Mouse (Mus musculus): Measurements from ENCODE around the gene Rgs10. TPM values are rescaled to one million over a fixed set of nuclear protein-coding genes. Genes with fewer than 3 reads are reported as not detected.

The Rgs10 gene
- total RNA-seq, 1 experiment from 2014 or later, result 27.0 TPM

DNA sequence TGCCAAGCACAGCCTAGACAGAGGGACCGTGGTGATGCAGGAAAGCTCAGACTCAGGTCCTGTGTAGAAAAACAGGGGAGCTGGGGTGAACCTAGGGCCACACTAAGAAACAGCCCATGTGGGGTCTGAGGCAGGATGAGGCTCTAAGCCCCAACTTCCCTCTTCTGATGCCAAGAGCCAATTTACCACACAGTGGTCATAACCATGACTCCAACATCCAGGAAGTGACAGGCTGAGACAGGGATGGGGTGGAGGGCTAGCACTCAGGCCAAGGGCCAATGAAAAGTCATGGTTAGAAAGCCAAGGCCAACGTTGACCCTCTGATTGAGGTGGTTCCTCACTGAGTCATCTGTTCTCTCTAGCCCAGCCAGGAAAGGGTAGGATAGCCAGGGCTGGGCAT lies 37.6 kb downstream of the Rgs10 start:
- no peak for ATAC-seq (ENCODE audit: extremely low read depth, insufficient number of reproducible peaks, low FRiP score, poor library complexity, severe bottlenecking)

DNA sequence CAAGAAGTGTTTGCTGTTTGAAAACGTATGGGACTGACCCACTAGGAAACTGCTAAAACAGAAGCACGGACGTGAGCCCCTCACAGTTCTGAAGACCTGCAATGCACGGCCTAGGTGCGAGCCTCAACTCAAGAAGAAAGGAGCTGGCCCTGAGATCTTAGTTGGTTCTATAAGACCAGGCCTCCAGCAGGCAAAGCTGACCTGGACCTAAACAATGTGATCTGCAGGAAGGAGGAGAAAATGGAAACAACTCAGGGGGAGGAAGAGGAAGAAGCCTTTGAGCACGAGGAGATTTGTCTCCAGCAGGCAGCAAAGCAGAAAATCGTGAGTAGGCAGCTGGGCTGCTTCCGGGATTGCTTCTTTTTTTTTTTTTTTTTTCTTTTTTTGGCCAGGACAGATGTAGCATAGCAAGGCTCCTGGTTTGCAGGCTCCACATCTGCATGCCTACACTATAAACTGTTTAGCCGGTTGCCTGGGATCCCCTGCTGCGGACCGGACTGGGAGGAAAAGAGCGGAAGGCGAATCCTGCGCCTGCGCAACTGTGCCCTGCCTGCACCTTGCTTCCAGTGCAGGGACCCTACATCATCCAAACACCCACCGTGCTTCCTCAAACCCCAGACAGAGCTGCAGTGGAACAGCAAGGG lies 39.3 kb downstream of the Rgs10 start:
- no peak for ATAC-seq (ENCODE audit: extremely low read depth, insufficient number of reproducible peaks, low FRiP score, poor library complexity, severe bottlenecking)

DNA sequence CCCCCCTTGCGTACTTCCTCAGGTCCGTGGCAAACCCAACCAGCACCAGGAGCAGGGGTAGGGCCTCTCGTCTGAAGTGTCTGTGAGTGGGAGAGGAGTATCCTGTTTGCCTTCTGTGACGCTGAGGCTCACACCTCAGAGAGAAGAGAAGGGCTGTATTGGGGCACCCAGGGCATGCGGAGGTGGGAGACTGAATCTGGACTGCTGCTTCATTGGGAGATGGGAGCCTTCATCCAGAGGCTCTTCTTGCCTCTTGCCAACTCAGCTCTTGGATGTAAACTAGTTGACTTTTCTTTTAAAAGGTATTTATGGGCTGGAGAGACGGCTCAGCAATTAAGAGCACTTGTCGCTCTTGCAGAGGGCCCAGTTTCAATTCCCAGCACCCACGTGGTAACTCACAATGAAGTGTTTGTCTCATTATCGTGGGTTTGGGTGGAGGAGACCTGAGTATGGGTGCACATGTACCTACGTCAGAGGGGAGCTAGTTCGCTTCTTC lies 42.3 kb downstream of the Rgs10 start:
- ATAC-seq (ENCODE audit: extremely low read depth, insufficient number of reproducible peaks, low FRiP score, poor library complexity, severe bottlenecking), result no peak

DNA sequence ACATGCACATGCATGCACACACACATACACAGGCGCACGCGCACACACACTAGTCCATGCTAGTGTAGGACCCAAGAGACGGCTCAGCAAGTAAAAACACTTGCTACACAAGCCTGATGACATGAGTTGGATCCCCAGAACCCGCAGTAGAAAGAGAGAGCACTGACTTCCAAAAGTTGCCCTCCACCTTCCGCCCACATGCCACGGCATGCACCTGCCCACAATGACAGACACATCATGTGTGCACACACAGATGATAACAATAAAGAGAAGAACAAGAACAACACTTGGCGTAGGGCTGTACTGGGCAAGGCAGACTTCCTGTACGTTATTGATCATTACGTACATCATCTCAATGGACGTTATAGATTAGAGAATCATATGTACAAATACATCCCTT lies 44.4 kb downstream of the Rgs10 start:
- ATAC-seq (ENCODE audit: extremely low read depth, insufficient number of reproducible peaks, low FRiP score, poor library complexity, severe bottlenecking), result no peak

DNA sequence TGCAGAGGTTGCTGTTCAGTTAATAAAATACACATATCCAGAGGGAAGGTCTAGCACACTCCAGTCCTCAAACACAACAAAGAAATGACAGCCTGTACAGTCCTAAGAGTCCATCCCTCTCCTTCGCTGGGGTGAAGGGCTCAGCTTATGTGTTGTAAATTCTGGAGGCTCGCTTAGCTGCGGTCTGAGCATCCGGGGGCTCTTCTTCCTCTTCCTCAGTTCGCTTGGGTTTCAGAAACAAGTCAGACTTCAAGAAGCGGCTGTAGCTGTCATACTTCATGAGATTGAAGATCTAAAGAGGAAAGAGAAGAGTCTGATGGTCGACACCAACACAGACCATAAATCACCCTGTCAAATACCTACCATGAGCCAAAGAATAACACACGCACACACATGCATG lies 44.8 kb downstream of the Rgs10 start:
- ATAC-seq (ENCODE audit: extremely low read depth, insufficient number of reproducible peaks, low FRiP score, poor library complexity, severe bottlenecking), result no peak

DNA sequence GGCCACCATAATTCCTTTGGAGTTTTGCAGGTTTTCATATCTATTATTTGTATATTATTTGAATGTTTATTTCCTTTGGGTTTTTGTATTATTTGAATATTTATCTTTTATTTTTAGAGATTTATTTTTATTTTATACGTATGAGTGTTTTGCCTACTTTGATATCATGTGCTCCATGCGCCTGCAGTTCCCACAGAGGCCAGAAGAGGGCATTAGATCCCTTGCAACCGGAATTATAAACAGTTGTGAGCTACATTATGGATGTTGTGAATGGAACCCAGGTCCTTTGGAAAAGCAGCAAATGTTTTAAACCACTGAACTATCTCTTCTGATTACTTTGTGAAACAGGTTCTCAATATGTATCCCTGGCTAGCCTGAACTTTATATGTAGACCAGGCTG lies 46.2 kb downstream of the Rgs10 start:
- no peak for ATAC-seq (ENCODE audit: extremely low read depth, insufficient number of reproducible peaks, low FRiP score, poor library complexity, severe bottlenecking)

DNA sequence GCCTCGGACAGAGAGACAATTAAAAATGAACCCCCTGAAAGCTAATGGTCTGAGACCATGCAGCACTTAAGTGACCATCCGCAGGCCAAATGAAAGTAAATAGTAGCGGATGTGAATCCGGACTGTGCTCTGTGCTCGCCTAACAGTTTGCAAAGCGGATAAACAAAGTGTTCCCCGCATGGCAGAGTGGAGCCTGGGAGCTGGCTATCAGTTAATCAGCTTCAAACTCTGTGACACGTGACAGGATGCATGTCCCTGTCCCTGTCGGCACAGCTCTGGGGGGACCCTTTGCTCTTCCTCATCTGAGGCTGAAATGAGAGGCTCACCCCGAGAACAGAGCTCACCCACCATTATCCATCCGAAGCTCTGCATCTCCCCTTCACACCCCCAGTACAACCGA lies 49.2 kb downstream of the Rgs10 start:
- ATAC-seq (ENCODE audit: extremely low read depth, insufficient number of reproducible peaks, low FRiP score, poor library complexity, severe bottlenecking), result no peak

DNA sequence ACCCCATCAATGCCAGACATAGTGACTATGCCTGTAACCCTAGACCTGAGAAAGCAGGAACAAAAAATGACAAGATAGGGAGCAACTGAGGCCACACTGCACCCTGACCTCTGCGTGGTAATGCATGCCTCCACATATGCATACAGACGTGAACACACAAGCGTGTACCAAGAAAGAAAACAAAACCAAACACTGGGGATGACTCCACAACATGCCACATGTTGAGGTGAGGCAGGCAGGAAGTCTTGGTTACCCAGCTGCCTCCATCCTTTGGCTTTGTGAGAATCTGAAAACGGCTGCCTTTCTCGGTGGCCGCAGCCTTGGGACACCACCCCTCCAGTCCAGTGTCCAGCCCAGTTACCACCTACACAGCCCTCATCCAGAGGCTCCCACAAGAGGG lies 49.7 kb downstream of the Rgs10 start:
- no peak for ATAC-seq (ENCODE audit: extremely low read depth, insufficient number of reproducible peaks, low FRiP score, poor library complexity, severe bottlenecking)

DNA sequence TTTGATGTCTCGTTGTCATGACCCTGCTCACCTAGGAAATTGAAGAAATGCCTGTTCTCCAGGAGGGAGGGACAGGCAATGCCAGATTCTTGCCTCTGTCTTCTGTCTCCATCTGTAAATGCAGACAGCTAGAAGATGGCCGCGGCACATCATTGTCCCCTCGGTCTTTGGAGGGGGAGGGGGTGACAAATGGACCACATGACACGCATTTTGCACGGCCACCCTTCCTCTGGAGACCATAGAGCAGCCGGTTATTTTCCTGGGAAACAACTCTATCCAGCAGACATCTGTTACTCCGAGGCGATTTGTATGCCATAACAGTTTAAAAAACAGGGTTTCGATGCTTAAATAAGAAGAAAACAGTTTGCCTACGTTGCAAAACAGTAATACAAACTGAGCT lies 51.9 kb downstream of the Rgs10 start:
- no peak for ATAC-seq (ENCODE audit: extremely low read depth, insufficient number of reproducible peaks, low FRiP score, poor library complexity, severe bottlenecking)

DNA sequence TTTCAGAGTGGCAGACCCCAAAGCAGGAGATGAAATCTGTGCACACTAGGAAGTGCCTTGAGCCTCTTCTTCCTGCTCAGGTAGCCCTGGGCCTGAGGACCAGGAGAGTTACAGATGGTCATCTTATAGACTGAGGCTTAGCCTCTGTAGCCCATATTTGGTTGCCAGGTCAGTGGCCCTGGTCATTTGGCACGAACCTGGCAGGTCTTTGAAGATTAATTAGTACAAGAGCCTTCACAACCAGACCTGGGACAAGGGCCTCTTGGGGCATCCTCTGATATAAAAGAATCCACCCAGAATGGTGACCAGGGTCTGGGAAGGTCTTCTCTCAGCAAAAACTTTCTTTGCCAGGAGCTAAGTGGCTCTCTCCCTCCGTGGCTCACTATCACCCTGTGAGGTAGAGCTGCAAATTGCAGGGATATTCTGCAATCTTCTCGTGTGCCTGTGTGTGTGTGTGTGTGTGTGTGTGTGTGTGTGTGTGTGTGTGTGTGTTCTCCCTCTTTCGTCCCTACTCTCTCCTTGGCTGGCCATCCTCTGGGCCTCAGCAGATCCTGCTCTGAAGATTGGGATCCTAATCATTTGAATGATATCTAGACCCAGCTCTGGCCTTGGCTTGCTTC lies 53.4 kb downstream of the Rgs10 start:
- no peak for ATAC-seq (ENCODE audit: extremely low read depth, insufficient number of reproducible peaks, low FRiP score, poor library complexity, severe bottlenecking)

DNA sequence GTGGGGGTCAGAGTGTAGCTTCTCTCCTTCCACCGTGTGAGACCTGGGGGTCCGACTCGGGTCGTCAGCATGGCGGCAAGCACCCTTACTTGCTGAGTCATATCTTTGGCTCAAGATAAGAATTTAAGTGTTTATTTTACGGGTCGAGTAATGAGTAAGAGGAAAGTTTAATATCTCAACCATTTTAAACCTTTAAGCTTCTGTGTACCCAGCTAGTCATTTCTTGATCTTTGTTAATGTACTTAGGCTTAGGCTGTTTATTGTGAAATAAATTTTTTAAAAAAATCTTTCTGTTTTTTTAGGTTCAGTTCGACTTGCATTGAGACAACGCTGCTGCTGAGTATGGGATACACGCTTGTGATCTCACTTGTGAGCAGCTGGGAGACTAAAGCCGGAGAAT lies 54.0 kb downstream of the Rgs10 start:
- ATAC-seq (ENCODE audit: extremely low read depth, insufficient number of reproducible peaks, low FRiP score, poor library complexity, severe bottlenecking), result no peak

DNA sequence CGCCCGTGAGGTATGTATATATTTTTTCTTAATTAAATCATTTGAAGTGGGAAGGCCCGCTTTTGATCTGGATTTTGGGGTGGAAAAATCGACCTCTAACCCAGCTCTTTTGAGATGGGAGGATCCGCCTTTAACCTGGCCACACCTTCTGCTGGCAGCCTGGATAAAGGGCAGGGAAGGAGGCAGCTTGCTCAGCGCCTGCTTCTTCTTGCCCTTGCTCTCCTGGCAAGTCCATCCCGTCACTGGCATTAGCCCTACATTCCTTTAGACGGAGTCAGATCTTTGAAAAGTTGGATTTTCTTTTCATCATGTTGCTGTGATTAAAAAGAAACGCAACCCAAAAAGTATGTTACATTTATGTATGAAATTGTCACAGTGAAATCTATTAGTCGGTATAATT lies 54.8 kb downstream of the Rgs10 start:
- ATAC-seq (ENCODE audit: extremely low read depth, insufficient number of reproducible peaks, low FRiP score, poor library complexity, severe bottlenecking), result no peak

DNA sequence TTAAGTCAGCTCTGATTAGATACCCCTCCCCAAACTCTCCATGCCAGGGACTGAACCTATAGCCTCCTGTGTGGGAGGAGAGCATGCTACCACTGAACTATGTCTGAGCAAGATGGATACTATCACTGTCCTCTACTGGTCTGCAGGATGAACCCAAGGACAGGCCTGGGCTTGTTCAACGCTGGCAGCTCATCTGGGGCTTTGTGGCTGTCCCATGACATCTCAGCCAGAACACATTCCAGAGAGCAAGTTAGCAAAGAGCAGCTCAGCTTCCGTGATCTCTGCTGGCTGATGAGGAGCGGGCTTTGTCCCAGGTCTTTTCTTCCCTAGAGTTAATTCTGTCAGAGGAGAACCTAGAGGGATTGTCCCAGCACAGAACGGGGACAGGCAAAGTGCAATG lies 55.6 kb downstream of the Rgs10 start:
- no peak for ATAC-seq (ENCODE audit: extremely low read depth, insufficient number of reproducible peaks, low FRiP score, poor library complexity, severe bottlenecking)

DNA sequence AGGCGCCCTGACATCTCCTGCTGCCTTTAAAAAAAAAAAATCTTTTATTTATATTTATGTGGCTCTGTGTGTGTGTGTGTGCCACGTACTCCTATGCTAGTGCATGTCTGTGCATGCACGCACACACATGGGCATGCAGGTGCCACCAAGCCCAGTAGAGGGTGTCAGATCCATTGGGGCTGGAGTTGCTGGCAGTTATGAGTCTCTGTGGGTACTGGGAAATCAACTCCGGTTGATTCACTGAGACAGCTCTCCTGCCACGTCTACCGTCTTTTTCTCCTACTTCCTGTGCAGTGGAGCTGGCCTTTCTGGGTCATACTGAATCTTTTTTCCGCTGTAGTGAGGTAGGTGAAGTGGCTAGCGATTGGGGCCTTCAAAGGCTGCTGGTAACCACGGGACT lies 58.8 kb downstream of the Rgs10 start:
- ATAC-seq (ENCODE audit: extremely low read depth, insufficient number of reproducible peaks, low FRiP score, poor library complexity, severe bottlenecking), result no peak

DNA sequence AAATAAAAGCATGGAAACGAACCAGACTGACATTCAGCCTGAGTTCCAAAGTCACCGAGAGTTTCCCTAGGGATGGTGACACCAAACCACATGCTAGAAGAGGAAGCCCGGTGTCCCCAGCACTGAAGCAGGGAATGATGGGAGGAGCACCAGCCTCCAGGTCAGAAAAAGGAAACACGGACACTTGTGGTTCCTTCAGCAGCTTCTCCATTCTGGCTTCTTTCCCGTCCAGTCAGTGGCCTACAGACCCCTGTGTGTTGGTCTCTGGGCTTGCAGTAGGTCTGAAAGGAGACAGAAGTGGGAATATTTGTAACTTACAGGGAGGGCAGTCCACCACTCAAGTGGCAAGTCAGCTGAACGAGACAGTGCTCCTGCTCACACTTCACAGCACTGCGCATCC lies 59.4 kb downstream of the Rgs10 start:
- ATAC-seq (ENCODE audit: extremely low read depth, insufficient number of reproducible peaks, low FRiP score, poor library complexity, severe bottlenecking), result no peak

DNA sequence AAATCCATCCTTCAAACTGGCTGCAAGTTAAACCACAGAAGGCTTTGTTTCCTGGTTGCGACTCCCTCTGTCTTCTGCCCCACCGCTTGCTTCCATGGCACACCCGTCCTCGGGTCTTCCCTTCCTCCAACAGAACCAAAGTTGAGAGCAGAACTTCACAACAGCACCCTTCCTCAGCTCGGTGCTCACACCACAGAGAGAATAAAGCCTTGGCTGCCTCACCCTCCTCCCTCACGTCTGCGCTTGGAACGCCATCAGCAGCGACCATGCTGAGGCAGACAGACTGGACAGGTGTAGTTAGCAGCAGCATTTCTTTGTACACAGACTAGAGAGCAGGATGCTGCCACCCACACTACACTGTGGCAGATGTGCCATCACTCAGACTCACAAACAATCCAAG lies 59.8 kb downstream of the Rgs10 start:
- ATAC-seq (ENCODE audit: extremely low read depth, insufficient number of reproducible peaks, low FRiP score, poor library complexity, severe bottlenecking), result no peak

DNA sequence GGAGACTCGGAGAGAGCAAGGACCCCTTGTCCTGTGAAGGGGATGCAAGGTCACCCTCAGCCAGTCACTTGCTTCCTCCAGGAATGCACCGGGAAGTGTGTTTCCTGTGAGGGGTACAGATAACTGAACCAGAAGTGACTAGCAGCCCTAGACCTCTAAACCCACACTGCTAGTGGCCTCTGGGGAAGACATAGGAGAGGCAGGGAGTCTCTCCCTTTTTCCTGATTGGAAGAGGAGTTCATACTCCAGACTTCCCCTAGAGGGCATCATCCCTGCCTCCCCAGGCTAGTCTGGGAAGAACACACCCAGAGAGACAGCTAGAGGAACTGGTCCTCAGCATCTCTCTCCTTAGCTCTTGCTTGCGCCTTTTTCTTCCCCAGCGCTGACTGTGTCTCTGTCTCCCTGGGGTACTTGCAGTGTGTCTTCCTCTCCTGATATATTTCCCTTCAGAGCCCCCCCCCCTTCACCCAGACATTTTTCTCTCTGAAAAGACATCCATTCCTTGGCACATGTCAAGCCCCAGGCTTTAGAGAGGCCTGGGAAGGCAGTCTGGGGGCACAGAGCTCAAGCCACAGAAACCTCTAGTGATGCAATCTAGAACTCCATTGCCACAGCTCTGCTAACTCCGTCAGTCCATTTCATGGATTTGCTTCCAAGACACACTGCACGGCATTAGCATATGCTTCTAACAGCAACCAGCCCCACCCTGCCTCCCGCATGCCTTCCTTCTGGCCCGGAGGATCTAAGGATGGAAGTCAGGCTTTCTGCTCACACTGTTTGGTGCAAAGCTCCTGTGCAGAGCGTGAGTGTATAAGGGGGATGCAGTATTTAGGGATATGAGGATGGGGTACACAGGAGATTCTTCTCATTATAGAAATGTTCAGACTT lies 61.4 kb downstream of the Rgs10 start:
- no peak for ATAC-seq (ENCODE audit: extremely low read depth, insufficient number of reproducible peaks, low FRiP score, poor library complexity, severe bottlenecking)

DNA sequence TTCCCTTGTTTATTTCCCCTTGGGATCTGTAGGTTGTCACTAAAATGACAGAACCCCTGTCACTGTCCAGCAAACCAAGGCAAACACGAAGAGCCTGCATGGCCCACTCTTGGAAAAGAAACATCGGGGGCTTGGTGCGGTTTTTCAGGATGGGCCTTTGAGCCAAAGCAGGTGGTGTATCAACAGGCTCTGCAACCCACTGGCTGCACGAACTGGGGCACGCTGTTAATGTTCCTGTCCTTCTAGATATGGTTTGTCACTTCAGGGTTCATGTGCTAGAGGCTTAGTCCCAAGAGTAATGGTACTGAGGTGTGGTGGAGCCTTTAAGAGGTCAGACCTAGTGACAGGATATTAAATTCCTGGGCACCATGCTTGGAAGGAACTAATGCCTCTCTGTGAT lies 63.1 kb downstream of the Rgs10 start:
- ATAC-seq (ENCODE audit: extremely low read depth, insufficient number of reproducible peaks, low FRiP score, poor library complexity, severe bottlenecking), result no peak

DNA sequence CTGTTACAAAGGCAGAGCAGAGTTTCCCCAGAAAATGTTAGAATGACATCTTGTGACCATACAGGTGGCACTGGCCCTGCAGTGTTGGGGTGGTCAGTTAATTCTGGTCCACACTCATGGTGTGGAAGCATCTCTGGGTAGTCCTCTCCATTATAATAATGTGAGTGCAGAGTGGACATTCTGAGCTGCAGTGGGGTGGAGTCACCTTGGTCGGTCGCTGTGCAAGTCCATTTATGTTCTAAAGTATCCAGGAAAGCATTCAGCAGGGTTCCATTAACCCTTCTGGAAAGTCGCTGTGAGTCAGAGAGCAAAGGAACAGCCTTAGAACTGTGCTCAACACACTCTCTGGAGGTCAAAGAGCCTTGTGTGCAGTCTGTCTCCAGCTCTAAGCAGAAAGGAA lies 65.8 kb downstream of the Rgs10 start:
- ATAC-seq (ENCODE audit: extremely low read depth, insufficient number of reproducible peaks, low FRiP score, poor library complexity, severe bottlenecking), result no peak

DNA sequence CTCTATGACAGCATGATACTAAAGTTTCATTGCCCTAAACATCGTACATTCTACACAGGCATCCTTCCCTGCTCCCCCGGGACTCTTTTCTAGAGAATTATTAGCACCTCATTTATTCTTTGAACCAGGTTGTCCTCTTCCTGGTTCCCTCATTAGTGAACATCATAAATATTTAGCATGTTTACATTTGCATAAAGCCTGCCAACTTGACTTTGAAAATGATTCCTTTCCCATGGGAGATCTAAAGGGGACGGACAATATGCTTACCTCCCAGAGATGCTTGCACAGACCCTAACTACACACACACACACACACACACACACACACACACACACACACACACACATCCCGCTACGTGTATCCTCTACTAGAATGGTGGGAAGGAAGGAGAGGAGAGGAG lies 67.4 kb downstream of the Rgs10 start:
- no peak for ATAC-seq (ENCODE audit: extremely low read depth, insufficient number of reproducible peaks, low FRiP score, poor library complexity, severe bottlenecking)

Data from neutrophil, adult 5-6 weeks (primary cell).